Mouse (Mus musculus): ENCODE measurements around the gene Ntn3. TPM values are rescaled to one million over a fixed set of nuclear protein-coding genes. Genes with fewer than 3 reads are reported as not detected.

The Ntn3 gene
- polyA plus RNA-seq, 1 experiment = 9.1 TPM

GRCm38 (mm10) chr17:24212441-24213018, 3.2 kb upstream of the Ntn3 start:
- no peak for DNase-seq (ENCODE audit: extremely low spot score in 1 of 2, low spot score in 1 of 2)

DNA sequence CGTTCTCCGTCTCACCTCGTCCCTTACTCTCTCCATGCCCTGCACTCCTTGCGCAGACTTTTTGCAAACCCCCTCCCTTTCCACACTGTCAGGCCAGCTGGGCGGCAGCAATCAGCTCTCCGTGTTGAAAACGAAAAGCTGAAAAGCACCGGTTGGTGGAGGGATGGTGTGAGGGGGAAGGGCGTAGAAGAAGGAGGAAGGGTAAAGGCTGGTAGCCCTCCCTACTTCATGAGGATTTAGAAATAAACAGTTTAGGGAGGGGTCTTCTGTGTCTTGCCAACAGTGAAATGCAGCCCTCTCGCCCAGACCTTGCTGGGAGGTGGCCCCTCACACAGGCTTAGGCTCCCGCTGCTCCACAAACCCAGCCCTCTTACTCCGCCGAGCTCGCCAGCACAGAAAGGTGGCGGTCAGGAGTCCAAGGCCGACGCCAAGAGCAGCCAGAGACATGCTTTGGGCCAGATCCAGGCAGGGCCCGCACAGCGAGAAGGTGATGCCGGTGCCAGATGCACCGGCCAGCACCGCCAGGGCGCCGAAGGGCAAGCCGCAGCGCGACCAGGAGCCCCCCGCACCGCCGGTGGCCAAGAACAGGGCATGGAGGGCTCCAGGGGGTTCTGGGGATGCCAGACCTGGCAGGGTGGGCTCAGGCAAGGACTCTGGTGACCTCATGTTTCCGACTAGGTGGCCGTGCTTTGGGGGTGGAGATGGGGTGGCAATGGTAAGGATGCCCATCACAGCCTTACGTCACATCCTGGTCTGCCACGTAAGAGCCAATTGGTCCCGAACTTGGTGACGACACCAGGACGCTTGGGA, 2.5 kb upstream of the Ntn3 start:
- peak; percentile 86 to 92 for DNase-seq (ENCODE audit: extremely low spot score in 1 of 2, low spot score in 1 of 2)

- DNase-seq (ENCODE audit: extremely low spot score in 1 of 2, low spot score in 1 of 2) = no peak
These were observed 1.3 kb upstream of the Ntn3 start for GRCm38 (mm10) chr17:24210591-24210990.

DNA sequence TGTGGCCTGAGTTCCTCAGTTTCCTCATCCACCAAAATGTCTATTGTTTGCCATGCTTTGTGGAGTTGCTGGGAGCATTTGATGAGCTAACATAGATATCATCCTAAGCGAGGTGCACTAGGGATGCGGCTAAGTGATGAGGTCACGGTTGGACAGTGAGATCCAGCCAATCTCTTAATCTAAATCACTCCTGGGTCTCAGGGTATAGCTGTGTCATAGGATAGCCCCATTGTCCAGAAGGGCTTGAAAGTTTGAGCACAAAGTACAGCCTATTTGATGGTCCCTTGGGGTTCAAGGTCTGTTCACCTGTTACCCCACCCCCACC, 547 bp upstream of the Ntn3 start:
- DNase-seq (ENCODE audit: extremely low spot score in 1 of 2, low spot score in 1 of 2) = no peak

- DNase-seq (ENCODE audit: extremely low spot score in 1 of 2, low spot score in 1 of 2) = no peak
These were observed 689 bp downstream of the Ntn3 start for GRCm38 (mm10) chr17:24208641-24209042.

DNA sequence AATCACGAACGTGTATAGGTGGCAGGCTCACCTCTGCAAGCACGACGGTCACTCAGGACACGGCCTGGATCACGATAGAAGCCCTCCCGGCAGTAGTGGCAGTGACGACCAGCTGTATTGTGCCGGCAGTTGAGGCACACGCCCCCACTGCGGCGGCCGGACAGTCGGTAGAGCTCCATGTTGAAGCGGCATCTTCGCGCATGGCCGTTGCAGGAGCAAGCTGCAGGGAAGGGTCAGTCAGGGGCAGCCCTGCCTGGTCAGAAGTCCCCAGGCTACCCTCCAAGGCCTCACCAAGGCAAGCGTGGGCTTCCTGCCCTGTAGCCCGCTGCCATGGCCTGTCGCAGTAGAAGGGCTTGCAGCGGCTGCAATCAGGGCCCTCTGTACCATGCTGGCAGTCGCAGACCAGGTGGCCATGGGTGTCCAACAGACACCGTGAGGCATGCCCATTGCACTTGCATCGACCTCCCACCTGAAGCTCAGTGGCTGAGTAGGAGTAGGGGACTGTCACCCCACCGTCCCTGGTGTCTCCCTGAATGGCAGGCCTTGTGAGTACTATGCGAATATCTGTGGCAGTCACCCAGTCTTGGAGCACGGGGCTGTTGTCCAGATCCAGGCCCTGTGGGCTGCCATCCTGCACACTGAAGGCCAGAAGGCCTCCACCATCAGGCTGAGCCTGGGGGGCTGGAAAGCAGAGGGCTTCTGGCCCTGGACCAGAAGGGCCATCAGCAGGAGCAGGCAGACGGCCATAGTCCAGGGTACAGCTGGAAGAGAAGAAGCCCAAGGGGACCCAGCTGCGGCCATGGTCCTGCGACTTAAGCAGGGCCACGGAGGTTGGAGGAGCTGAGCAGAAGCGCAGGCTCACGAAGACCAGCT, 1.3 kb downstream of the Ntn3 start:
- DNase-seq (ENCODE audit: extremely low spot score in 1 of 2, low spot score in 1 of 2) = no peak

DNA sequence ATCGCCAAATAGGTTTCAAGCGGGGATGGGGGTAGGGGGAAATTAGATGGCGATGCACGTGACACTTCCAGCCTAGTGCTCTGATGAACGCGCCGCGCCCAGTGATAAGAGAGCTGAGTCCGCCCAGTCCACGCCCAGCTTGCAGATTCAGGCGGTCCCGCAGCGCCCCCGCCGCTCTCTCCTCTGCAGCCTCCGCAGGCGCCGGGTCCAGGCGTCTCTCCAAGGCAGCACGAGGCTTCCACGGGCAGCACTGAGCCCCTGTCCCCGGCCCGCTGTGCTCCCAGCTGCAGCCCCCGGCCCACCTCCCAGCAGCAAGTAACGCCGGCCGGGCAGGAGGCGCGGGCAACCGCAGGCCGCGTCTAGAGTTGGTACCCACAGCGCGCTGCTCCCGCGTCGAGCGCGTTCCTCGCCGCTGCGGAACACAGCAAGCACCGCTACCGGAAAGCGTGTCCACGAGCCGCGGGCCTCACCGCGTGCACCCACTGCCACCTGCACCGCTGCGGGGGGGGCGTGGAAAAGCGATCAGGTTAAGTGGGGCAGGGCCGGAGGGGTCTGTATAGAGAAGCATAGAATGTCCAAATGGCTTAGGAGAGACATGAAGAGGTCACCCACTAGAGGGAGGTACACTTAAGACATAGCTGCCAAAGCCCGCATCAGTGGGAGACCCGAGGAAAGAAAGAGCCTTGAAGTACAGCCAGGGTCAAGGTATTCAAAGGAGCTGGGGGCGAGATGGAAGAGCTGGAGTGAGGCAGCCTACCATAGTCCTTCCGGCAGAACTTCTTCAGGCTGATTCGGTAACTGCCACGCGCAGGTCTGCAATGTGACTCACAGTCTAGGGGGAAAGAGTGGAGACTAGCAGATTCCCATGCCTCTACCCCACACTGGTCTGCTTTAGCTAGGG, 2.6 kb downstream of the Ntn3 start:
- peak in 1 of 2 experiments; percentile 79 for DNase-seq (ENCODE audit: extremely low spot score in 1 of 2, low spot score in 1 of 2)

- peak in 1 of 2 experiments; percentile 57 for DNase-seq (ENCODE audit: extremely low spot score in 1 of 2, low spot score in 1 of 2)
These were observed 3.4 kb downstream of the Ntn3 start for GRCm38 (mm10) chr17:24205908-24206361.

- DNase-seq (ENCODE audit: extremely low spot score in 1 of 2, low spot score in 1 of 2) = peak; percentile 84 to 95
These were observed 3.9 kb downstream of the Ntn3 start, which contains the start of gene Tbc1d24 for GRCm38 (mm10) chr17:24205284-24205888. TSS of gene Tbc1d24 (minus strand) at chr17:24205562.

DNA sequence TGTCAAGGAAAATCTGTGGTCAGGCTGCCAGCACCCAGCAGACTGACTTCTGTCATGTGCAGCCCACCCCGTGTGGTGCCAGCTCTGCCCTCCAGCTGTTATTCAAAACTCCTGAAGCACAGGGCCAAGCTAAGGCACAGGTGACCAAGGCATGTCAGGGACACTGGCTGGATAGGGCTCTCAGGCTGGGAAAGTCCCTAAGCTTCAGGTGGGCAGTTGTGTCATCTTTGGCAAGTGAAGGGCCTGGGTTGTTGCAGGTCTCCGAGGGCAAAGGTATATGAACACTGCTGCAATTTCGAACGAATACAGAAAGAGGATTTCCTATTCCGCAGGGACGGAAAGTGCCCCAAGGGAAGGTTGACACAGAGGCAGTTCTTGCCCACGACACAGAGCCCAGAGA, 4.5 kb downstream of the Ntn3 start:
- DNase-seq (ENCODE audit: extremely low spot score in 1 of 2, low spot score in 1 of 2) = no peak

GRCm38 (mm10) chr17:24203611-24204534, 5.5 kb downstream of the Ntn3 start:
- no peak for DNase-seq (ENCODE audit: extremely low spot score in 1 of 2, low spot score in 1 of 2)

DNA sequence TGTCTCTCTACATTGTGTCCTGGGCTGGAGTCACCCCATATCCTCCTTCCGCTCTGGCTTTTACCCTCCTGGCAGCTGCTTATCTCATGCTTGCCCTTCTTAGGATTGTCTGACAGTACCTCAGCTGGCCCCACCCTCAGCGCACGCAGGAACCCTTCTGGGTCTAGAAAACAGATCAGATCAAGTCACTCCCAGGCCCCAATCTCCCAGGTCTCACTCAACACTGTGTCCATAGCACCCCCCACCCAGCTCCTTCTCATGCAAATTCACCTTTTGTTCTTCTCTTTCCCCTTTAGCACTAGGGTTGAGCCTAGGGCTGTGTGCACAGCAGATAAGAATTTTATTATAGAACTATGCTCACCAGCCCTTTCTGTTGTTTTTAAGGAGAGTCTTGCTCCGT, 6.3 kb downstream of the Ntn3 start:
- DNase-seq (ENCODE audit: extremely low spot score in 1 of 2, low spot score in 1 of 2) = no peak

DNA sequence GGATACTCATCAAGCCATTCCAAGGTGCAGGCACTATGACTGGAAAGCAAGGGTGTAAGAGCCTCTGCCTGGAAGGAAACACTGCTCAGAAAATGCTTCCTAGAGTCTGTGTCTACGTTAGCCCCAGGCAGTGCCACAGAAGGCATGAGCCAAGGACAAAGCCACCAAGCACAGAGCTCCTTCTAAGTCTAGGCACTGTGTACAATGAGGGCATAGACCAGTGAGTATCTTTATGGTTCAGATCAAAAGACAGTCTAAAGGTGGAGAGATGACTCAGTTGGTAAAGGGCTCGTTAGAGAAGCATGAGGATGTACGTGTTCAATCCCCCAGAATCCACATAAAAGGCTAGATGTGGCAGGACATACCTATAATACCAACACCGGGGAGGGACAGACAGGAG, 8.2 kb downstream of the Ntn3 start:
- no peak for DNase-seq (ENCODE audit: extremely low spot score in 1 of 2, low spot score in 1 of 2)

DNA sequence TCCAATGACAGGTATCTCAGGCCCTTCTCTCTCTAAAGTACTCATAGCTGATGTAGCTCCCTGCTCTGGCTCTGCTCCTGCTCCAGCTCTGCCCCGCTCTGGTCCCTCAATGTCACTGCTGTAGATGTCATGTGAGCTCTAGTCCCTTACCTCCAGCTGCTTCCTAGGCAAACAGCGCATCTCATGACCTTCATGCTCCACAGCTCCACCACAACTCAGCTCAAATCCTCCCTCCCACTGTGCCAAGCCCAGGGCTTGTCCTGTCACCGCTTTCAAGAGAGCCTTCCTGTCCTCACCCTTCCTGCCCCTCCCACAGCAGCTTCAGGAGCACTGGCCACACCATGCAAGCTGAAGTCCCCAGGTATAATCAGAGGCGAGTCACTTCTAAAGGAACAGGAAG, 9.6 kb downstream of the Ntn3 start:
- DNase-seq (ENCODE audit: extremely low spot score in 1 of 2, low spot score in 1 of 2) = no peak

- peak; percentile 76 to 85 for DNase-seq (ENCODE audit: extremely low spot score in 1 of 2, low spot score in 1 of 2)
These were observed 10.1 kb downstream of the Ntn3 start for GRCm38 (mm10) chr17:24199252-24199651.

DNA sequence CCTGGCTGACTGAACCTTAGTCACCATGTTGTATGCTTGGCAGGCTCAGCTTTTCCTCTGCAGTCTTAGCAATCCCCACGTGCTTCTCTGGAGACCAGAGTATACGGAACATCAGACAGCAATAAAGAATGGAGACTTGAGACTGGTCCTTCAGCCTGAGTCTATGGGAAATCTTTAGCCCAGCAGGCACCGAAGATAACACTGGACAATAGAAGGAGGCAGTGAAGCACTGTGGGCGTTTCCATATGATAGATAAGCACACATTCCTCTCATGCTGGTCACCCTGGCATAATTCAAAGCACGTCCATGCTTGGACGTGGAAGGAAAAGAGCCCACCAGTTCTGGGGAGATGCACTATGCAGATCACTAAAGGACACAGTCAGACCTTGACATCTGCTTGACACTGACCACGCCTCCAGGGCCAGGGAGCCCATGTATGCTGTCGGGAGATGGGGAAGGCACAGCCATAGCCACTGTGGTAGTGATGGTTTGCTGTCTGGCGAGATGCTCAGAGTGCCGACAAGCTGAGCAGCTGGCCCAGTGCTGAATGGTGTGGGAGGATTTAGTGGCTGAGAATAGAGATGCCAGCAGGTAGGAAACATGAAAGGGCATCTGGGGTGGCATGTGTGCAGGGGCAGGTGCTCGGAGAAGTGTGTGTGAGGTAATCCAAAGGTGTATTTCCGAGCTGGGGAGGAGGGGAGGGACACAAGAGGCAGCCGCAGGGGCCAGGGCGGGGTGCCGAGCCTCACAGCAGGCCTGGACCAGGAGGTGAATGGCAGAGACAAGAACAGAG, 12.1 kb downstream of the Ntn3 start:
- DNase-seq (ENCODE audit: extremely low spot score in 1 of 2, low spot score in 1 of 2) = peak in 1 of 2 experiments; percentile 66

GRCm38 (mm10) chr17:24195349-24195748, 14.0 kb downstream of the Ntn3 start:
- DNase-seq (ENCODE audit: extremely low spot score in 1 of 2, low spot score in 1 of 2) = no peak

DNA sequence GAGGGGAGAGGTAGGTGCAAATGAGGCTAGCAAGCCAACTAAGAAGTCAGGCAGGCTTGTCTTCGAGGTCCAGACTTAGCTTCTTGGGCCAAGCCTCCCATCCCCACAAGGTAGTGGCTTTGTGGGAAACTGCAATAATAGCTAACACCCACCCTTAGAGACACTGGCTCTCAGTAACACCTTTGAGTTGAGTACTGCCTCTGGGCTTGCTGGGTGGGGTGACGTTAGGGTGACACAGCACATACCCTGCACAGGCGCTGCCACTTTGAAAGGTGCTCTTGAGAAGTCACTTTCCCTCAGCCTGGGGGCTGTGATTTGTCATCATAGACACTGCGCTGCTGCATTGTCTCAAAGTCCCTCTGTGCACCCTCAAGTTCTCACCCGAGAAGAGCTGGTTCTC, 15.6 kb downstream of the Ntn3 start:
- no peak for DNase-seq (ENCODE audit: extremely low spot score in 1 of 2, low spot score in 1 of 2)

All from frontal cortex, adult 2 months (tissue).